Mouse (Mus musculus) kidney, adult 2 months (tissue): ENCODE measurements around the gene Ccser2.

Experiments
- CTCF ChIP-seq: fragments of 200-500 bp; conservative IDR thresholded peaks from 2 replicates; pipeline ENCODE4 v1.5.1; 2011; ENCODE audit warnings: low read depth, mild to moderate bottlenecking, control low read depth, low read length, moderate library complexity, mixed read lengths; ENCODE audit not compliant: insufficient read depth, insufficient read length
- POLR2A ChIP-seq: fragments of 200-500 bp; IDR thresholded peaks from one replicate; pipeline ENCODE4 v1.6.1; 2011; ENCODE audit warnings: low read depth, low read length, control low read depth

- no peak for TF ChIP-seq POLR2A
- TF ChIP-seq CTCF, result no peak
These were observed 35.8 kb downstream of the Ccser2 start for GRCm38 (mm10) chr14:36932638-36933382.
